Mouse (Mus musculus) liver, embryonic 14.5 days (tissue): ENCODE measurements around the gene Tfdp1. TPM values are rescaled to one million over a fixed set of nuclear protein-coding genes. Genes with fewer than 3 reads are reported as not detected.

ENCODE experiments used
- ATAC-seq: fragments of 200-750 bp; cut with Nextera tagmentation; 2 replicates; pipeline ENCODE4 v1.8.0; 2017; ENCODE audit warnings: moderate number of reproducible peaks, mild to moderate bottlenecking, moderate library complexity; ENCODE audit not compliant: insufficient read depth
- DNase-seq, 3 experiments: peaks; one replicate each; pipeline ENCODE4 v3.0.0-alpha.2; 2012 to 2013; ENCODE audit warnings: low read depth in 3 of 3, low spot score in 3 of 3
- H3K27ac ChIP-seq: fragments of 300-500 bp; sonication (generic); 2 replicates; pipeline ENCODE4 v1.5.1; 2014; ENCODE audit warnings: moderate library complexity, mild to moderate bottlenecking, control low read depth, inconsistent platforms
- H3K27me3 ChIP-seq: fragments of 300-500 bp; sonication (generic); 2 replicates; pipeline ENCODE4 v1.6.1; 2014; ENCODE audit warnings: mild to moderate bottlenecking, low read length, moderate library complexity; ENCODE audit not compliant: control insufficient read depth, insufficient read depth
- H3K36me3 ChIP-seq: fragments of 300-500 bp; sonication (generic); replicated peaks from 2 replicates; pipeline ENCODE4 v1.6.1; 2014; ENCODE audit warnings: low read depth; ENCODE audit not compliant: control insufficient read depth, insufficient read depth
- H3K4me1 ChIP-seq, 2 experiments: fragments of 200-500 bp in 1 of 2; fragments of 300-500 bp in 1 of 2; sonication (generic) in 1 of 2; replicated peaks; 2 replicates each; pipeline ENCODE4 v1.6.1; 2012 to 2014; ENCODE audit warnings: antibody characterized with exemption in 1 of 2, inconsistent platforms in 1 of 2, low read length in 1 of 2; ENCODE audit not compliant: control insufficient read depth in 2 of 2, insufficient read depth in 2 of 2
- H3K4me2 ChIP-seq: fragments of 300-500 bp; sonication (generic); 2 replicates; pipeline ENCODE4 v1.6.1; 2014; ENCODE audit warnings: low read depth, mild to moderate bottlenecking, control low read depth, moderate library complexity
- H3K4me3 ChIP-seq, 2 experiments: fragments of 200-500 bp in 1 of 2; fragments of 300-500 bp in 1 of 2; sonication (generic) in 1 of 2; 2 replicates each; pipeline ENCODE4 v1.5.1; 2012 to 2014; ENCODE audit warnings: low read depth in 2 of 2, low read length in 2 of 2, mild to moderate bottlenecking in 2 of 2, control low read depth in 1 of 2, inconsistent platforms in 1 of 2, moderate library complexity in 1 of 2; ENCODE audit not compliant: insufficient read depth in 1 of 2
- H3K9ac ChIP-seq: fragments of 300-500 bp; sonication (generic); replicated peaks from 2 replicates; pipeline ENCODE4 v1.6.1; 2014; ENCODE audit warnings: mild to moderate bottlenecking, control low read depth, moderate library complexity
- H3K9me3 ChIP-seq: fragments of 300-500 bp; sonication (generic); 2 replicates; pipeline ENCODE4 v1.6.1; 2016; ENCODE audit warnings: low read length, mixed read lengths; ENCODE audit not compliant: control insufficient read depth
- CTCF ChIP-seq: IDR thresholded peaks from 2 replicates; pipeline ENCODE4 v1.5.1; 2016; ENCODE audit warnings: antibody characterized with exemption, low read depth, control low read depth
- EP300 ChIP-seq: IDR thresholded peaks from 2 replicates; pipeline ENCODE4 v1.6.1; 2016; ENCODE audit warnings: antibody characterized with exemption, low read depth
- WGBS: fragments of 180-500 bp; shearing (Covaris S2); extraction: QIAGEN DNeasy Blood & Tissue Kit; methylation state at CpG from one replicate; pipeline ENCODE4 v1.1.7; 2014; ENCODE audit not compliant: insufficient replicate concordance; 5-methylcytosine and 5-hydroxymethylcytosine counted together
- polyA plus RNA-seq, 2 experiments: library from polyadenylated mRNA; depleted of rRNA in 1 of 2; stranded (reverse) in 1 of 2; unstranded in 1 of 2; fragments of >200 nt; fragmentation: Nextera tagmentation in 1 of 2; extraction: Ambion mirVana in 1 of 2; gene quantifications; 2 replicates each; pipeline versions ENCODE4 v1.2.1 to v1.2.3; 2012 to 2014

Gene Tfdp1
- polyA plus RNA-seq, 2 experiments, result 90.1 to 108 TPM

GRCm38 (mm10) chr8:13419111-13419639 is 80.6 kb downstream of the Tfdp1 start:
- no peak for ATAC-seq
- 40% methylated on average over 2 of the region's 2 CpGs for WGBS
- no peak for DNase-seq

GRCm38 (mm10) chr8:13420970-13421369 is 82.4 kb downstream of the Tfdp1 start:
- no peak for DNase-seq
- ATAC-seq, result no peak
- no peaks in the 10 kb centered on the region for H3K27me3 ChIP-seq
- H3K36me3 ChIP-seq, result no peaks in the 10 kb centered on the region
- H3K9ac ChIP-seq, result no peak overlapping the region
- H3K4me3 ChIP-seq, result no peak overlapping the region
- no peak for TF ChIP-seq EP300
- TF ChIP-seq CTCF, result no peak
- no peak overlapping the region for H3K27ac ChIP-seq
- H3K4me2 ChIP-seq, result no peak overlapping the region
- whole genome bisulfite sequencing, result 76% methylated on average over 6 of the region's 6 CpGs
- no peaks in the 10 kb centered on the region for H3K4me1 ChIP-seq
- H3K9me3 ChIP-seq, result no peaks in the 10 kb centered on the region

More at GRCm38 (mm10) chr8:13419111-13419639, 80.6 kb downstream of the Tfdp1 start:
- Histone ChIP-seq H3K9ac (no peak overlapping the region), H3K9me3 (no peaks in the 10 kb centered on the region), H3K4me3 (no peak overlapping the region), H3K4me1 (no peaks in the 10 kb centered on the region), H3K27me3 (no peaks in the 10 kb centered on the region), H3K4me2 (no peak overlapping the region), H3K27ac (no peak overlapping the region), H3K36me3 (no peaks in the 10 kb centered on the region)
- TF ChIP-seq CTCF (no peak), EP300 (no peak)

GRCm38 (mm10) chr8:13427351-13427750 is 88.8 kb downstream of the Tfdp1 start:
- H3K27me3 ChIP-seq, result no peaks in the 10 kb centered on the region
- no peaks in the 10 kb centered on the region for H3K4me1 ChIP-seq
- H3K4me3 ChIP-seq, result no peak overlapping the region
- H3K4me2 ChIP-seq, result no peak overlapping the region
- H3K9ac ChIP-seq, result no peak overlapping the region
- H3K27ac ChIP-seq, result no peak overlapping the region
- H3K9me3 ChIP-seq, result no peaks in the 10 kb centered on the region
- H3K36me3 ChIP-seq, result no peaks in the 10 kb centered on the region
- 9% methylated on average over 6 of the region's 6 CpGs for WGBS
- no peak for ATAC-seq
- no peak for DNase-seq
- no peak for TF ChIP-seq CTCF
- no peak for TF ChIP-seq EP300

Other genes starting within 250 kb of the Tfdp1 start
- 9.9 and 10.9 TPM in 2 replicates for gene Pcid2, start 233.3 kb upstream of the Tfdp1 start, polyA plus RNA-seq (2012; rRNA removed)
- gene Pcid2, start 233.3 kb upstream of the Tfdp1 start, polyA plus RNA-seq (2014; fragmentation: Nextera tagmentation; extraction: Ambion mirVana), result 12.3 and 13.2 TPM in 2 replicates
- 38.9 and 48.5 TPM in 2 replicates for gene Cul4a, start 233.1 kb upstream of the Tfdp1 start, polyA plus RNA-seq (2012; rRNA removed)
- gene Cul4a, start 233.1 kb upstream of the Tfdp1 start, polyA plus RNA-seq (2014; fragmentation: Nextera tagmentation; extraction: Ambion mirVana), result 68.8 and 83.0 TPM in 2 replicates
- gene Lamp1, start 179.6 kb upstream of the Tfdp1 start, polyA plus RNA-seq (2012; rRNA removed), result 112 and 137 TPM in 2 replicates
- 178 and 198 TPM in 2 replicates for gene Lamp1, start 179.6 kb upstream of the Tfdp1 start, polyA plus RNA-seq (2014; fragmentation: Nextera tagmentation; extraction: Ambion mirVana)
- gene Grtp1, start 138.1 kb upstream of the Tfdp1 start, polyA plus RNA-seq (2012; rRNA removed), result 5.7 TPM in 2 replicates
- 9.5 and 10.1 TPM in 2 replicates for gene Grtp1, start 138.1 kb upstream of the Tfdp1 start, polyA plus RNA-seq (2014; fragmentation: Nextera tagmentation; extraction: Ambion mirVana)
- not detected in 2 replicates for gene Adprhl1, start 84.6 kb upstream of the Tfdp1 start, polyA plus RNA-seq (2012; rRNA removed)
- gene Adprhl1, start 84.6 kb upstream of the Tfdp1 start, polyA plus RNA-seq (2014; fragmentation: Nextera tagmentation; extraction: Ambion mirVana), result not detected in 2 replicates
- gene Dcun1d2, start 50.6 kb upstream of the Tfdp1 start, polyA plus RNA-seq (2012; rRNA removed), result 6.5 and 7.1 TPM in 2 replicates
- gene Dcun1d2, start 50.6 kb upstream of the Tfdp1 start, polyA plus RNA-seq (2014; fragmentation: Nextera tagmentation; extraction: Ambion mirVana), result 7.9 and 8.7 TPM in 2 replicates
- gene Tmco3, start 50.6 kb upstream of the Tfdp1 start, polyA plus RNA-seq (2012; rRNA removed), result 2.6 and 3.7 TPM in 2 replicates
- gene Tmco3, start 50.6 kb upstream of the Tfdp1 start, polyA plus RNA-seq (2014; fragmentation: Nextera tagmentation; extraction: Ambion mirVana), result 3.9 and 5.5 TPM in 2 replicates
- gene Atp4b, start 58.1 kb downstream of the Tfdp1 start, polyA plus RNA-seq (2012; rRNA removed), result not detected in 2 replicates
- gene Atp4b, start 58.1 kb downstream of the Tfdp1 start, polyA plus RNA-seq (2014; fragmentation: Nextera tagmentation; extraction: Ambion mirVana), result not detected in 2 replicates
- 0.01 and 0.02 TPM in 2 replicates for gene Grk1, start 66.3 kb downstream of the Tfdp1 start, polyA plus RNA-seq (2012; rRNA removed)
- 0.04 TPM in 1 of 2 replicates, not detected in the other for gene Grk1, start 66.3 kb downstream of the Tfdp1 start, polyA plus RNA-seq (2014; fragmentation: Nextera tagmentation; extraction: Ambion mirVana)
- gene Tmem255b, start 96.4 kb downstream of the Tfdp1 start, polyA plus RNA-seq (2012; rRNA removed), result 0.02 TPM in 1 of 2 replicates, not detected in the other
- 0.14 TPM in 1 of 2 replicates, not detected in the other for gene Tmem255b, start 96.4 kb downstream of the Tfdp1 start, polyA plus RNA-seq (2014; fragmentation: Nextera tagmentation; extraction: Ambion mirVana)
- 2.2 and 2.7 TPM in 2 replicates for gene Gas6, start 155.7 kb downstream of the Tfdp1 start, polyA plus RNA-seq (2012; rRNA removed)
- gene Gas6, start 155.7 kb downstream of the Tfdp1 start, polyA plus RNA-seq (2014; fragmentation: Nextera tagmentation; extraction: Ambion mirVana), result 2.2 and 2.3 TPM in 2 replicates
- 0.02 TPM in 1 of 2 replicates, not detected in the other for gene 1700029H14Rik, start 223.7 kb downstream of the Tfdp1 start, polyA plus RNA-seq (2012; rRNA removed)
- gene 1700029H14Rik, start 223.7 kb downstream of the Tfdp1 start, polyA plus RNA-seq (2014; fragmentation: Nextera tagmentation; extraction: Ambion mirVana), result not detected in 2 replicates